Mouse (Mus musculus) testis, adult 2 months (tissue): ENCODE measurements around the gene Rab5c. TPM values are rescaled to one million over a fixed set of nuclear protein-coding genes. Genes with fewer than 3 reads are reported as not detected.

ENCODE experiments used
- H3K27ac ChIP-seq: fragments of 200-500 bp; 2 replicates; pipeline ENCODE4 v1.5.1; 2012; ENCODE audit warnings: low read depth, low read length; ENCODE audit not compliant: control insufficient read depth, insufficient read depth
- H3K27me3 ChIP-seq: fragments of 200-500 bp; 2 replicates; pipeline ENCODE4 v1.6.1; 2012; ENCODE audit warnings: mild to moderate bottlenecking, low read length, moderate library complexity; ENCODE audit not compliant: control insufficient read depth, insufficient read depth
- H3K36me3 ChIP-seq: fragments of 200-500 bp; 2 replicates; pipeline ENCODE4 v1.6.1; 2012; ENCODE audit warnings: mild to moderate bottlenecking, low read length; ENCODE audit not compliant: control insufficient read depth, insufficient read depth
- H3K4me1 ChIP-seq: fragments of 200-500 bp; 2 replicates; pipeline ENCODE4 v1.6.1; 2012; ENCODE audit warnings: low read length; ENCODE audit not compliant: control insufficient read depth, insufficient read depth
- H3K4me3 ChIP-seq: fragments of 200-500 bp; 2 replicates; pipeline ENCODE4 v1.5.1; 2012; ENCODE audit warnings: low read depth, mild to moderate bottlenecking, low read length, moderate library complexity, mixed read lengths; ENCODE audit not compliant: control insufficient read depth
- CTCF ChIP-seq: fragments of 200-500 bp; IDR thresholded peaks from 2 replicates; pipeline ENCODE4 v1.5.1; 2012; ENCODE audit warnings: low read depth, mild to moderate bottlenecking, inconsistent platforms, low read length, moderate library complexity; ENCODE audit not compliant: control insufficient read depth, insufficient read depth, insufficient replicate concordance
- POLR2A ChIP-seq: fragments of 200-500 bp; IDR thresholded peaks from 2 replicates; pipeline ENCODE4 v1.6.1; 2012; ENCODE audit warnings: low read depth, mild to moderate bottlenecking, inconsistent platforms, low read length, moderate library complexity; ENCODE audit not compliant: control insufficient read depth
- polyA plus RNA-seq: library from polyadenylated mRNA; depleted of rRNA; stranded (reverse); fragments of >200 nt; gene quantifications from 2 replicates; pipeline ENCODE4 v1.2.3, GENCODE M21; 2012

Rab5c gene
- polyA plus RNA-seq, 1 experiment: 90.7 TPM

DNA sequence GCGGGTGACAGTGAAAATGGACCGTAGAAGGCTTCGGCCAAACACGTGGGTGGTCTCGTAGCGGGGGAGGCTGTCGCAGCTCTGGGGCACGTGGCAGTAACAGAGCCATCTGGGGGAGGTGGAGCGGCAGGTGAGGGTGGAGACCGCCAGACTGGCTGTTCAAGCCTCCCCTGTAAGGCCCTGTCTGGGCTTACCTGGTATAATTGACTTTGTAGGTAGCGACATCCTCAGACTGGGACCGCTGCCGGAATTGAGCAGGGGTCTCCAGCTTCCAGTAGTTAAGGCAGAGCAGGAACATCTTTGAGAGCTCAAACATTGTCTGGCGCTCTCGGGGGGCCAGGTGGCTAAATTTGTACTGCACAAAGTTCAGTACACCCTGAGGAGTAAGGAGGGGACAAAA is 27.5 kb downstream of the Rab5c start:
- Histone ChIP-seq H3K4me3 (no peak overlapping the region), H3K27me3 (no peaks in the 10 kb centered on the region), H3K4me1 (peaks cover 26% of the 10 kb centered on the region), H3K36me3 (peaks cover 1% of the 10 kb centered on the region; the same call in 1 of the 2 replicates), H3K27ac (no peak overlapping the region)
- TF ChIP-seq CTCF: no peak

DNA sequence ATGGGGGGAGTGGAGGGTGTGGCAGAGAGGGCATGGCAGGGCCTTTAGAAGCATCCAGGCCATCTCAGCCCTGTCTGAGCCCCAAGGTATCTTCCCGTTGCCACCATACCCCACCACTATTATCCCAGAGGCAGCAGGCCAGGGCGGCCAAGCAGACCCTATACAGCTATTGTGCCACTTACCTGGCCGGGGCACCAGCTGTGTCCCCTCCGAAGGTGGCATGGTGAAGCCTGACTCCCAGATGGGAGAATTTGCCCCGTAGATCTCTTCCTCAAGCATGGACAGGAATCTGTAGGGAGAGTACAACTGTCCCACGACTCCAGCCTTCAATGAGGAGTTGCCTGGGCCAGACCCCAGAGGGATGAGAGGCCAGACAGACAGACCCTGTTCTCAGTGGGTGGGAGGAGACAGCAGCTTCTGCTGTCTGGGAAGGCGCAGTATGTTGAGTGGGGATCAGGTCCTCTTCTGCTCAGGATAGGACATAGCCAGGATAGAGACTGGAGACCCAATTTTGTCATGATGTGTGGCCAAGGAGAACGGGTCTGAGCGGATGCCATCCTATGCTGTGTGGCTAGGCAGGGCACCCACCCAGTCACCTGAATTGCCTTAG is 28.7 kb downstream of the Rab5c start:
- no peaks in the 10 kb centered on the region for H3K27me3 ChIP-seq
- peaks cover 1% of the 10 kb centered on the region; the same call in 1 of the 2 replicates for H3K36me3 ChIP-seq
- no peak for TF ChIP-seq CTCF
- TF ChIP-seq POLR2A: no peak
- no peak overlapping the region for H3K4me3 ChIP-seq
- H3K4me1 ChIP-seq: peaks cover 33% of the 10 kb centered on the region
- H3K27ac ChIP-seq: no peak overlapping the region

DNA sequence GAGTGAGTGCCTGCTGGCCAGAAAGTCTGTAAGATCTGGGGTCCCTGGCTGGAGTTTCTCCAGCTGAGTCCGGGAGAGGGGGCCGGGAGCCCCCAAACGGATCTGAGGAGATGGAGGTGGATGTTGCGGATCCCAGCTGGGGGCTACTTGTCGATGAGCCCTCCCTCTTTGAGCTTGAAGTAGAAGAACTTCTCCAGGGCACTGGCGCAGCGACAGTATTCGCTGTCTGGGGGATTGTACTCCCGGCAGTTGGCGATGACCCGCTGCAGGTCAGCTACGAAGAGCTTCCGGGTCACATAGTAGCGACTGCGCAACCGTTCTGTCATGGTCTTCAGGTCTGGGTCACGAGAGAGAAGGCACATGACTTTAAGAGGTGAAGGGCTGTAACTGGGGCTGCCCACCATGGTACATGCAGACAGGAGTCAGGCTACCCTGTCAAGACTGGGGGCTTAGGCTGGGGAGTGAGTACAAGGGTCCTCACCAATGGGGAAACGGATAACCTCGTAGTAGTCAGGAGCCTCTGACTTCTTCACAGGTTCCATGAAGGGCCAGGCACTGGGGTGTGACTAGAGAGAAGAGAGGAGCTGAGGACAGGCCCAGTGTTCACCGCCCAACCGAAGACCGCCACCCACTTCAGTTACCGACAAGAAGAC is 32.8 kb downstream of the Rab5c start:
- Histone ChIP-seq H3K4me3 (no peak overlapping the region), H3K27me3 (no peaks in the 10 kb centered on the region), H3K4me1 (peaks cover 28% of the 10 kb centered on the region), H3K27ac (no peak overlapping the region), H3K36me3 (peaks cover 1% of the 10 kb centered on the region; the same call in 1 of the 2 replicates)
- no peak for TF ChIP-seq CTCF
- no peak for TF ChIP-seq POLR2A

DNA sequence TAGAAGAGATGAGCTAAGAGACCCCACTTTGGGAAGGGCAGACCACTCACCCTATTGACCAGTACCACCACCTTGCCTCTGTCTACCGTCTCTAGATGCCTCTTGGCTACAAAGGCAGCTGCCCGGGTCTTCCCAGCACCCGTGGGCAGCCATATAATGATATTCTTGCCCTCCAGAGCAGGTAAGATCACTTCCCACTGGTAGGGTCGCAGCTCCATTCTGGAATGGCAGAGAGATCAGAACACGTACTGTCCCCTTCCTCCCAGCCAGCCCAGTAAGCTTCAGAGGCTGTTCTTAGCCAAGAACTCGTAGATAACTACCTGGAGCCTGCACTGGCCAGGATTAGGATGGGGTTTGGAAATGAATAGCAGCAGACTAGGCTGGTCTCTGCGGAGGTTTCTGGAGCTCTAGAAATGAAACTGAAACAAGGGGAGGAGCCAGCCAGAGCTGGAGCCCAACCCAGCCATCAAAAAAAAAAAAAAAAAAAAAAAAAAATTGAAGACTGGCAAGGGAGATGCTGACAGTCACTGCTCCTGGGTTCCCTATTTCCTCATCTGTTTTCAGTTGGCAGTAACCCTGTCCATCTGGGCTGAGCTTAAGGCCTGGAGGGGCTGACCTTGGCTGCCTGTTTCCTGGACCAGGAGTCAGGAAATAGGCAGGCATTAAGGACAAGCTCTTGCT is 34.0 kb downstream of the Rab5c start, which contains the start of gene Dhx58:
Gene Dhx58, minus strand, starts transcription at position 421 of the 681 bp plus-strand sequence.
- peaks cover 1% of the 10 kb centered on the region; the same call in 1 of the 2 replicates for H3K36me3 ChIP-seq
- peak within 1 kb of the TSS; percentile 78 for H3K4me3 ChIP-seq
- H3K27me3 ChIP-seq: no peaks in the 10 kb centered on the region
- H3K27ac ChIP-seq: peak within 1 kb of the TSS; percentile 71
- TF ChIP-seq POLR2A (no peak), CTCF (no peak)
- peaks cover 28% of the 10 kb centered on the region for H3K4me1 ChIP-seq

DNA sequence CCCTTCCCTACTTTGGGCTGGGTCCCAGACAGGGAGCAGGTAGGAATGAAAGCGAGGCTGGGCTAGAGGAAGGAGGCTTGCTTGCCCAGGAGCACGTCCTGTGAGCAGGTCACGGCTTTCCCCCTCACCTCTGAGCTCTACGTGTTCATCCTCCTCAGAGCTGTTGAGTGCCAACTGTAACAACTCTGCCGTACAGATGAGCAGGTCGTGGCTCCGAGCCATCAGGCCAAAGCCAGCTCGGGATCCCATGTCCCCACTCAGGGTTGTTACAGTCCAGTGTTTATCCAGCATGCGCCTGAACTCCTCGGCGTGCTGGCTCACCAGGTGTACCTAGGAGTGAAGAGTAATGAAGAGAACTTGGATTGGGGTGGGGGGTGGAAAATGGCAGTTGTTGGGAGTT is 34.6 kb downstream of the Rab5c start:
- peak overlapping the region; percentile 78 for H3K4me3 ChIP-seq
- TF ChIP-seq CTCF (no peak), POLR2A (no peak)
- H3K27me3 ChIP-seq: no peaks in the 10 kb centered on the region
- H3K27ac ChIP-seq: peak overlapping the region; percentile 71
- peaks cover 1% of the 10 kb centered on the region; the same call in 1 of the 2 replicates for H3K36me3 ChIP-seq
- H3K4me1 ChIP-seq: peaks cover 28% of the 10 kb centered on the region

DNA sequence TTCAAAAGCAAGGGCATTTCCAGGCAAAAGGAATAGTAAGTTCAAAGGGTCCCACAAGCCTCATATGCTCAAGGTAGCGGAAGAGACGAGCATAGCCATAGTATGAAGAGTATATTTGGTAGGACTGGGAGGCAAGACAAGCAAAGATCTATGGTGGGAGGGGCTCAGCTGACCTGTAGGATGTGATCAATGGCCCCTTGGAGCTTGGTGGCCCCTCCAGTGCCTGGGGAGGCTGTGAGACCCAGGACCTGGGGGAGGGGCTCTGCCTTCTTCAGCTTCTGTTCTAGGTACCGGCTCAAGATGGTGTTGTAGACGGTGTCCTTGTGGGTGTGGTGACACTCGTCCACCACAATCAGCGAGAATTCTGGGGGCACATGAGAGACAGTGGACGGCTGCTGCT is 35.1 kb downstream of the Rab5c start:
- peaks cover 28% of the 10 kb centered on the region for H3K4me1 ChIP-seq
- TF ChIP-seq CTCF (no peak), POLR2A (no peak)
- H3K27me3 ChIP-seq: no peaks in the 10 kb centered on the region
- peak overlapping the region; percentile 78 for H3K4me3 ChIP-seq
- H3K27ac ChIP-seq: peak overlapping the region; percentile 71; the same call in 1 of the 2 replicates
- no peaks in the 10 kb centered on the region; the same call in 1 of the 2 replicates for H3K36me3 ChIP-seq
